Mouse (Mus musculus): ENCODE data around the gene Epc2.
A peak's percentile ranks its signal among the peaks of the same experiment; 100 is the strongest.

The Epc2 gene

DNA sequence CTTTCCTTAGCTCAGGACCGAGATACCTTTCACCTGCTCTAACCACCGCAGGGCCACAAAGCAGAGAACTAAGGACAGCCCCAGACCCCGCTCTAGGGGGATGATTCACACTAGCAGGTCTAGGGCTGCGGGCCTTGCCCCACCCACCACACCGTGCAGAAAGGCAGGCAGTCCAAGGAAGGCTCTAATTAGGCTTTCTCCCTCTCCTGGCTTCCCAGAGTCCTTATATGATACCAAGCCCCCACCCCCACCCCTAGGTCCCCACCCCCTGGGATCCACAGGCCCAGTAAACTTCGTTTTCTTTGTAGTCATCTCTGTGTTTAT lies 119.5 kb downstream of the Epc2 start:
- no peak for DNase-seq (ENCODE audit: low spot score in 2 of 2)

DNA sequence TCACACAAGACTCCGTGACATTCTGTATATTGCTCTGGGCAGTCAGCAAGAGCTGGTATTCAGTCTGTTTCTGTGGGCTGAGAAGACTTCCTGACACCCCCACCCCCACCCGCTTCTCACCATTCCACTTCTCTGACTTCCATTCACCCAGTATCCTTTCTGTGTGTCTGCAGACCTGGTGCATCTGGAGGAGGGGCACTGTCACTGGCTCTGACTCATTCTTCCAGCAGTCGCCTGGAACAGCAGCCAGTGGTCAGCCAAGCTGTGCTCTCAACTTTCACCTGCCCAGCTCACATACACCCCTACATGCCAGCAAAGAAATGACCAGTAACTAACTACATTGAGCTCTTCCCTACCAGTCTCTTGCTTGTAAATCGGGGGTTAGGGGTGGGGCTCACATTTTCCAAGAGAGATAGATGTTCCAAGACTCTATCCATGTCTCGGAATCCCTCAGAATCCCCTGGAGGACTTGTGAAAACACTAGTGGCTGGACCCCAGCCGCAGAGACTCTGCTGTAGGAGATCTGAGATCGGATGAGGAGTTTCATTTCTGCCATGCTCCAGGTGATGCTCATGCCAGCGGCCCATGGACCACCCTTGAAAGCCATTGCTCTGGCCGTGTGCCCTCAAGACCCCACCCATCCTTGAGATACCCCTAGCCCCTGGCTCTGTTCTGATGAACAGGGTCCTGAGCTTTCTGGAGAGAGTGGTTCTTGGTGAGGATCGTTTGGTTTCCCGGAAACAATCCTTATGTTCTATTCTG lies 120.1 kb downstream of the Epc2 start:
- no peak for DNase-seq (ENCODE audit: low spot score in 2 of 2)

DNA sequence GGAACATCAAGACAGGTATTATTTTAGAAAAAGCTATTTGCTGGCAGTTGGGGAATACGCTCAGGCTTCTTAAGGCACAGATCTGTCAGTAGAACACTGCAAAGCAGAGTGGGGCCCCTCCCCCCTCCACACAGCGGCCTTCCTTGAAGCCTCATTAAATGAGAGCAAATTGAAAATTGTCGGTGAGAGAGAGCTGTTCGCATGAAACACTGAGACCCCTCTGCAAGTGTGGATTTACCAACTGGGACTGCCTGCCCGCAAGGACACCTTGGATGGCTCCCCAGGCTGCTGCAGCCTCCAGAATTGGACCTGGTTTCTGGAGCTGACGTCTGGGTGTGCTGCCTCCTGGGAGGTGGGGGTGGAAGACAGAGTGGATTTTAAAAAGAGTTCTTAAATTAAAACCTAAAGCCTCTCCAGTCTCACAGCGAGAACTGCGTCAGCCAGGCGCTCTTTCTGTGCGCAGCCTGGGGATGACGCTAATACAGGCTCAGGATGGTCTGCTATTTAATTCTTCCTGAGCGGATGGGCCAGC lies 120.9 kb downstream of the Epc2 start:
- peak; percentile 66 to 83 for DNase-seq (ENCODE audit: low spot score in 2 of 2)

DNA sequence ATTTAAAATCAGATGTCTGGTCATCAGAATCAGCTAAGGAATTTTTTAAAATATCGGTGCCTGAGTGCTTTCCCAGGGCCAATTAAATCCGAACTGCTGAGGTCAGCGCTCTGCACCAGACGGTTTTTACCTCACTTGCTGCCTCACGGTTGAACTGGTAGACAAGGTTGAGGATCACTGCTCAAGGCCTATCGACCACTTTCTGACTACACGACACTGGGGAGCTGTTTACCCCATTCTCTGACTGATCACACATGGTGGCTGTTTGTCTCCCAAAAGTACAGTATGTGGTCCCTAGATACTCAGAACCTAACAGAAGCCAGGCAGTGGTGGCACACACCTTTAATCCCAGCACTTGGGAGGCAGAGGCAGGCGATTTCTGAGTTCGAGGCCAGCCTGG lies 121.4 kb downstream of the Epc2 start:
- DNase-seq (ENCODE audit: low spot score in 2 of 2): no peak

DNA sequence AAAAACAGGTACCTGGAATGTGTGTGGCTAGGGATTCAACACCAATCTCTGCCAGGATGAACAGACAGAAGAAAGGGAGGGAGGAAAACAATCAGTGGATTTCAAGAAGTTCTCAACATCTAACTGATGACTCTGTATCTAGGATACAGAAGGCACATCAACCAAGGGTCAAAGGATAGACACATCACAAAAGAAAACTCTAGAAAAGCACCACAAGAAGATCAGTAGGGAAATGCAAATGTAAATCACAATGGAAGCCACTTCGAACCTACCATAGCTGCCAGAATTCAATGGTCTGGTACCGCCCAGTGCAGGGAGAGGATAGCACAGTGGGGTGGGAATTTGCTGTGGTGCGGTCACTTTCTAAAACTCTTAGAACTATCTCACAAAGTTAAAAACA lies 122.0 kb downstream of the Epc2 start:
- no peak for DNase-seq (ENCODE audit: low spot score in 2 of 2)

DNA sequence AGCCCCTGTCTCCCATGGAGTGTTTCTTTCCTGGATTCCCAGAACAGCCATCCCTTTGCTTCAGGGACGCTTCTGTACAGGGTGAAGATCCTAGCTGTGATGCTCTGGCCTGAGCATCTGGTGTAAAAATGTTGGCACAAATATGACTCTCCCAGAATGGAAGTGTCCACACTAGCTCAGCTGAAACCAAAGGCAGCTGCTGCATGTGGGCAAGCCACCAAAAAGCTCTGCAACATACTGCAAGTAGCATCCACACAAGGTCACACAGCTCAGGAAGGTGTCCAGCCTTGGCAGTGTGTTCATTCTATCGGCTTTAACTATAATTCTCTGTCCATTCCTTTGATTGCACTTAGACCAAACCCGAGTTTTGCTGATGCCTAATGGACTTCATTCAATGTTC lies 129.3 kb downstream of the Epc2 start:
- no peak for DNase-seq (ENCODE audit: low spot score in 2 of 2)

DNA sequence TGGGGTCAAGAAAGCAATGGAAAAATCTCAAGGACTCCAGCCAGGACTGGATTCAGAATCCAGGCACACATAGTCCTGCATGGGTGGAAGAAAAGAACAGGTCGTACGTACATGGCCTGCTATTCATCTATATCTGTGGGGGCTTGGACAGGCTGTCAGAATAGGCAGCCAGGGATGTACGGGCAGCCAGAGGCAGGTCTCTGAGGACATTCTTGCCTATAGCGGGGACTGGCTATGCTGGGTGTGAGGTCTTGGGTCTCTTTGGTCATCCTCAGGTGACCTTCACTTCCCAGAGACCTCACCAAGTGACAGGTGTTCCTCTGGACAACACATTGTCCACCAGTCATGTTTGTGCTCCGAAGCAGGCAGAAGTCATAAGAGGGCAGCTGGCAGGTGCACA lies 131.3 kb downstream of the Epc2 start:
- no peak for DNase-seq (ENCODE audit: low spot score in 2 of 2)

DNA sequence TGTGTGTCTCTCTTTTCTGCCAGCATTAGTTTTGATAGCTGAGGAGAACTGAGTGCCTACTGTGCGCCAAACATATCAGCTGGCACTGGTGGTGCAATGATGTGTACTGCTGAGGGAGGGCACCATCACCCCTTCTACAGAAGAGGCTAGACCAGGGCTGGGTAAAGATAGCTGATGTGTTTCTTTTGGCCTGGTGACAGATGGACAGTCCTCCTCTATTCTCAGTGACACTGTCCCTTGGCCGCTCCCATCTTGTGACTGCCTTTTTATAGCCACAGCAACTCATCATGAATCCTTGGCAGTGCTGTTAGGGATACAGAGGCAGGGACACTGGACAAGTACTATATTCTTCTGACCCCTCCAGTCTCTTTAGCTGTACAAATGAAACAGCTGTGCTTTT lies 132.0 kb downstream of the Epc2 start:
- no peak for DNase-seq (ENCODE audit: low spot score in 2 of 2)

DNA sequence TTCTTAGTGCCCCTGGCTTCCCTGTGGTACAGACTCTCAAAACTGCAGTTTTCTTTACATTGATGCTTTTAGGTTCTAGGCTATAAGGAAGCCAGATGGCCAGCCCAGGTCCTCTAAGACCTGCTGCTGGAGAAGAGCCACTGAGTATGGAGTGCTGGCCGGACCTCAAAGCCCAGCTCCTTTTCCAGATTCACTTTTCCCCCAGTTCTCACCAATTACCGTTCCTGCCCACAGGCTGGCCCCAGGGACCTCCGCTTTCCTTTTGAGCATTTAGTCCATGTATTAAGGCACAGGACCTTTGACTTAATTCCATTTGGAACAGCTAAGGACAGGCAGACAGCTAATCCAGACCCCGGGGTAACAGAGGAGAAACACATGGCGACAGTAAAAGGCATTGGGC lies 139.2 kb downstream of the Epc2 start:
- DNase-seq (ENCODE audit: low spot score in 2 of 2): no peak

DNA sequence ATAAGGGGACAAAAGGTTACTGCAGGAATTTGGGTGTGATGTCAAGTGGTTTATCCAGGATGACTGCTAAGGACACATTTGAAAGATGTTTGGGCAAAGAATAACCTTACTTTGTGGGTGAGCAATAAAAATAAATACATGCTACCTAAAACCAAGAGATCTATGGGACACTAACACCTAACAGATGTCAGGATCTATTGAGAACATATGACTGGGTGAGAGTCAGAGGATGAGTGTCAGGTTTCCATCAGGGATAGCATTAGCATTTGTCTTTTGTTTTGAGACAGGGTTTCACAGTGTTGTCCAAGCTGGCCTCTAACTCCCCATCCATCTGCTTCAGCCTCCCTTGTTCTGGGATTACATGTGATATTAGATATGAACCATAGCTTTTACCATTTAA lies 141.6 kb downstream of the Epc2 start:
- no peak for DNase-seq (ENCODE audit: low spot score in 2 of 2)

DNA sequence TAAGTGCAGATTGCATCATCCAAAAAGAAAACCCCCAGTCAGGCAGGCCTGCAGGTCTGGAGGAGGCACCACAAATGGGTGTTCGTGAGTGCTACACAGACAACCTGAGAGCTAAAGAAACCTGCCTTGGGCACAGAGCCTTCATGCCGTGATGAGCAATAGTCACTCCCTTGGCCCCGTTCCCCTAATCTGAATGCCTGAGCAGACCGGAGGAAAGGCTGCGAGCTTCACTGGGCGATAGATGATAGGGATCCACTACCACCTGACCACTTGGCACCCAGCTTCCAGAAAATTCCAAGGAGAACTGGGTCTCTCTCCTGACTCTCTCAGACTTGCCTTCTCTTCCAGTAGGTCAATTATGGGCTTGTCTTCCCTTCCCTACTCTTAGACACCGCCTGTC lies 143.6 kb downstream of the Epc2 start:
- DNase-seq (ENCODE audit: low spot score in 2 of 2): no peak

DNA sequence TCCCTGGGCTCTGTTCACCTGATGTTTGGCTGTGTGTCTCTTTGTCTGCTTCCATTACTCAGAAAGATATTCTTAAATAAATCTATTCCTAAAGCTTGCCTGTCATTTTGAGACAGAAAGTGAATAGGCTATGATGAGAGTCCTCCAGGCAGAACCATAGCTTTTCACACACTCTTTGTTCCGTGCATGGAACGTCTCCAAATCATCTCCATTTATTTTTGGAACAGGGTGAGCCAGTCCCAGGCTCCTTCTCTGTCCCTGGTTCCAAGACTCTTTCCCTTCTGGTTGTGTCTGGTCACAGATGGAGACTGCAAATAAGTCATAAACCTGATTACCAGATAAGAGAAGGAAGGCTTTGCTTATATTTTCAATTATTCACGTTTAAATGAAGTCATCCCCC lies 145.0 kb downstream of the Epc2 start:
- no peak for DNase-seq (ENCODE audit: low spot score in 2 of 2)

DNA sequence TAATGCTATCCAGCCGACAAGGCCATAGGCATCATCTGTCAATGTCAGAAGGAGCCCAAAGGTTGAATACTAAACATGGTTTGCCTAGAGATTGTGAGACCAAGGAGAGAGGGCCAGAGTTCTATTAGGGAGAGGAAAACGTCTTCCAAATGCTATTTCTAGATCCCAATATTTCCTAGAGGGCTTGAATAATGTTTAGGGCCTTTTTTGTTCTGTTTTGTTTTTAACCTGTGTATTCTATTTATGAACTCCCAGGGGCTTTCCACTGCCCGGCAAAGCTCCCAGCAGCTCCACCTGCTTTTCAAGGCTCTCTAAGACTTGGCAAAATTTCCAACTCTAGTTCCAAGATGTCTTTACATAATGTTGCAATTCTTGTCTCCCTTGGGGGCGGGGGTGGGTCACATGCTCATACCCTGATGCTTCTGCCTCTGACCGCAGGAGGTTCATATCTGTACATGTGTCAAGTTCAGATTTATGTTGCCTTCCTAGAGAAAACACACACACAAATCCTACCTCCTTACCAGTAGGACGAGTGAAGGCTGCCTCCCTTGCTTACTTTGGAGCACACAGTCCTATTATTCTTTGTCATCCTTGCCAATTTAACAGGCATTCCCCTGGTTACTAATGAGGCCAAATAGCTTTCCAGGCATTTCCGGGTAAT lies 148.9 kb downstream of the Epc2 start:
- DNase-seq (ENCODE audit: low spot score in 2 of 2): no peak

Data from right cerebral cortex, postnatal 36 days (tissue).